Mouse (Mus musculus) liver, postnatal 0 days (tissue): ENCODE measurements around the gene Camkmt. TPM values are rescaled to one million over a fixed set of nuclear protein-coding genes. Genes with fewer than 3 reads are reported as not detected.

Experiments used
- ATAC-seq: fragments of 200-750 bp; cut with Nextera tagmentation; 2 replicates; pipeline ENCODE4 v1.8.0; 2017; ENCODE audit warnings: mild to moderate bottlenecking, moderate library complexity
- DNase-seq: peaks from one replicate; pipeline ENCODE4 v3.0.0-alpha.2; 2016
- H3K27ac ChIP-seq: fragments of 300-500 bp; sonication (generic); 2 replicates; pipeline ENCODE4 v1.5.1; 2014; ENCODE audit warnings: antibody characterized with exemption, moderate library complexity, mild to moderate bottlenecking, low read depth
- H3K27me3 ChIP-seq: fragments of 300-500 bp; sonication (generic); 2 replicates; pipeline ENCODE4 v1.6.1; 2014; ENCODE audit warnings: low read length, control low read depth, mixed read lengths; ENCODE audit not compliant: insufficient read depth
- H3K36me3 ChIP-seq: fragments of 300-500 bp; sonication (generic); replicated peaks from 2 replicates; pipeline ENCODE4 v1.6.1; 2014; ENCODE audit warnings: mild to moderate bottlenecking, control low read depth, low read length, moderate library complexity, mixed read lengths; ENCODE audit not compliant: insufficient read depth
- H3K4me1 ChIP-seq: fragments of 300-500 bp; sonication (generic); 2 replicates; pipeline ENCODE4 v1.6.1; 2014; ENCODE audit warnings: antibody characterized with exemption, mild to moderate bottlenecking, control low read depth; ENCODE audit not compliant: insufficient read depth
- H3K4me2 ChIP-seq: fragments of 300-500 bp; sonication (generic); 2 replicates; pipeline ENCODE4 v1.6.1; 2014; ENCODE audit warnings: low read depth, mild to moderate bottlenecking, low read length, moderate library complexity, mixed read lengths
- H3K4me3 ChIP-seq: fragments of 300-500 bp; sonication (generic); 2 replicates; pipeline ENCODE4 v1.5.1; 2014; ENCODE audit warnings: low read depth, low read length
- H3K9ac ChIP-seq: fragments of 300-500 bp; sonication (generic); replicated peaks from 2 replicates; pipeline ENCODE4 v1.6.1; 2014; ENCODE audit warnings: mild to moderate bottlenecking, moderate library complexity
- H3K9me3 ChIP-seq: fragments of 300-500 bp; sonication (generic); 2 replicates; pipeline ENCODE4 v1.6.1; 2016; ENCODE audit warnings: mild to moderate bottlenecking, control low read depth, low read length, mixed read lengths
- CTCF ChIP-seq: sonication (generic); IDR thresholded peaks from 2 replicates; pipeline ENCODE4 v1.5.1; 2016; ENCODE audit warnings: antibody characterized with exemption, low read depth
- EP300 ChIP-seq: IDR thresholded peaks from 2 replicates; pipeline ENCODE4 v1.6.1; 2016; ENCODE audit warnings: antibody characterized with exemption, low read depth, mild to moderate bottlenecking
- WGBS: fragments of 180-500 bp; shearing (Covaris S2); extraction: QIAGEN DNeasy Blood & Tissue Kit; methylation state at CpG from one replicate; pipeline ENCODE4 v1.1.7; 2014; ENCODE audit not compliant: insufficient replicate concordance; 5-methylcytosine and 5-hydroxymethylcytosine counted together
- polyA plus RNA-seq: library from polyadenylated mRNA; unstranded; fragments of >200 nt; fragmentation: Nextera tagmentation; extraction: Ambion mirVana; gene quantifications from 2 replicates; pipeline ENCODE4 v1.2.1, GENCODE M21; 2015

Gene Camkmt
- polyA plus RNA-seq, 1 experiment from 2014 or later, result 1.4 TPM

DNA sequence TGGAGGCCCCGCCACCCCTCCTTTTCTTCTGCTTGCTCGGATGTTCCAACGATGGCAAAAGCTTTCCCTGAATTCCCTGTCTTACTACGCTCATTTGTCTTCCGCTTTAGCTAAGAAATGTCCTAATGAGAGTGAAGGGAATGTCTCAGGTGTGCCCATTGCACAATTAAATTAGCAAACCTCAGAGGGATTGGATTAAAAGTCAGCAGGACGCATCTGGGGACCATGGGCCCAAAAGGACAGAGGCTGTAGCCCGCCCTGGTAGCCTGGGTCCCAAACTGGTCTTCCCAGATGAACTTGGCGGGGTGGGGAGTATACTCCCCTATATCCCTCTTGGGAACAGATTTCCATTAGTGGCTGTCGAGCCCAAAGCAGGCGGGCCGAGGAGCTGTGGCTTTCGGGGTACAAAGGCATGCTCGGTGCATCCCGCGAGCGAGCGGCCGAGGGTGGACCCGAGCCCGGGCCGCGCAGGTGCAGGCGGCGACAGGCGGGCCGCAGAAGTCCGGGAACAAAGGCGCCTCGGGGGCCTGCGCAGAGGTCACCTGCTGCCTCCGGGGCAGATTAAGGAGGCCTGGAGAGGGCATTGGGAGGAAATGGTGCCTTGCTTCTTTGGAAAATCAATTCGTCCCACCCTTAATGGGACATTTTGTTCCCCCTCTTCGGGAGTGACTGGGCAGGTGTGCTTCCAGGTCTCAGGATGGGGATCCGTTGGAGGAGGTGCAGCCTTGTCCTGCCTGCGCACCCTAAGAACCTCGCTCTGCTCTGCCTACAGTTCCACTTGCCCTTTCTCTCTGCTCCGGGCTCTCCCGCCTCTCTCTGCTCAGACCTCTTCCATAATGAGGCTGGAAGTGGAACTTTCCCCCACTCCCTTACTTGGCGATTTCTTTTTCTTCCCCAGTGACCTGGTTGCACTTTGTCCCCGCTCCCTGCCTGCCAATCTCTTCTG, 374.4 kb downstream of the Camkmt start:
- no peak overlapping the region for H3K4me3 ChIP-seq
- H3K9ac ChIP-seq, result no peak overlapping the region
- DNase-seq (no peak), ATAC-seq (no peak)
- TF ChIP-seq EP300 (no peak), CTCF (no peak)
- H3K4me1 ChIP-seq, result no peaks in the 10 kb centered on the region
- H3K36me3 ChIP-seq, result no peaks in the 10 kb centered on the region
- 4% methylated on average over 39 of the region's 40 CpGs for WGBS
- H3K27ac ChIP-seq, result no peak overlapping the region
- H3K4me2 ChIP-seq, result no peak overlapping the region
- no peaks in the 10 kb centered on the region for H3K9me3 ChIP-seq
- peaks cover 66% of the 10 kb centered on the region for H3K27me3 ChIP-seq

DNA sequence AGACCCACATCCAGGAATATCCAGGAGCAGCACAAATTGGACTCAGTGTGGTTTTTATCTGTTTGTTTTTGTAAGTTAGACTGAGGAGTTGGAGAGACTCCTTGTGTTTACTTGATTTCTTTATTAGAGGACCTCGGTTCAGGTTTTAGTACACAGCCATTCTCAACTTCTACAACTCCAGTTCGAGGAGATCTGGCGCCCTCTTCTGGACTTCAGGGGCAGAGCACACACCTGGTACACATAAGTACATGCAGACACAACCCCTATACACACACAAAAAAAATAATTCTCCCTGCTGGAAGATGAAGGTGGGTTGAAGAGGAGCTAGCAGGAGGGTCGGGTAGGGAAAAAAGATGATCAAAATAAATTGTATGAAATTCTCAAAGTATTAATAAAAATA, 379.4 kb downstream of the Camkmt start:
- TF ChIP-seq EP300 (no peak), CTCF (peak; percentile 27; the same call in 1 of the 2 replicates)
- H3K27me3 ChIP-seq, result peaks cover 58% of the 10 kb centered on the region
- no peak for ATAC-seq
- no peak overlapping the region for H3K9ac ChIP-seq
- no peak for DNase-seq
- no peaks in the 10 kb centered on the region for H3K36me3 ChIP-seq
- no peaks in the 10 kb centered on the region for H3K4me1 ChIP-seq
- no peak overlapping the region for H3K4me2 ChIP-seq
- 63% methylated on average over 4 of the region's 4 CpGs for WGBS
- H3K4me3 ChIP-seq, result no peak overlapping the region
- no peaks in the 10 kb centered on the region for H3K9me3 ChIP-seq
- no peak overlapping the region for H3K27ac ChIP-seq

DNA sequence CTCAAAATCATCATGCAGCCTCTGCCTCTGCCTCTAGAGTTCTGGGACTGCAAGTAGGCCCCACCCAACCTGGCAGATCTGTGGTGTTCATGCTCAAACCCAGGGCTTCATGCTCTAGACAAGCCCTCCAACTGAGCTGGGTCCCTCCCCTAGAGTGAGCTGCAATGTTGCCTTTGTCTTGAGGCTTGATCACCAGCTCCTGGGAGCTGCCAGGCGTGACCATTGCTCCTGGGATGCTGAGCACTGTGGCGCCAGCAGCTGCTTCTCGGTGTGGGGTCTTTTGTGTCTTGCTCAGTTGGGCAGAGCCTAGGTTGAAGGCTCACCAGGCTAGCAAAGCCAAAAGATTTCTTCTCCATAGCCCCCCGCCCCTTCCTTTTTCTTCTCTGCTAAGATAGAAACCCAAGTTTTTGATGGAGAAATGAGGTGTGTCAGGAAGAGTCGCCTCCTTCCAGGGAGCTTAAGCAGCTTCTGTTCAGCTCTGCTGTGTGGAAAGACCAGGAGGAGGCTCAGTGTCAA, 382.4 kb downstream of the Camkmt start:
- Histone ChIP-seq H3K4me1 (no peaks in the 10 kb centered on the region), H3K36me3 (no peaks in the 10 kb centered on the region), H3K27me3 (peaks cover 49% of the 10 kb centered on the region), H3K27ac (no peak overlapping the region), H3K4me2 (no peak overlapping the region), H3K9me3 (no peaks in the 10 kb centered on the region), H3K9ac (no peak overlapping the region), H3K4me3 (no peak overlapping the region)
- ATAC-seq (no peak), DNase-seq (no peak)
- 5% methylated on average over 5 of the region's 5 CpGs for WGBS
- TF ChIP-seq EP300, result no peak
- TF ChIP-seq CTCF, result no peak

DNA sequence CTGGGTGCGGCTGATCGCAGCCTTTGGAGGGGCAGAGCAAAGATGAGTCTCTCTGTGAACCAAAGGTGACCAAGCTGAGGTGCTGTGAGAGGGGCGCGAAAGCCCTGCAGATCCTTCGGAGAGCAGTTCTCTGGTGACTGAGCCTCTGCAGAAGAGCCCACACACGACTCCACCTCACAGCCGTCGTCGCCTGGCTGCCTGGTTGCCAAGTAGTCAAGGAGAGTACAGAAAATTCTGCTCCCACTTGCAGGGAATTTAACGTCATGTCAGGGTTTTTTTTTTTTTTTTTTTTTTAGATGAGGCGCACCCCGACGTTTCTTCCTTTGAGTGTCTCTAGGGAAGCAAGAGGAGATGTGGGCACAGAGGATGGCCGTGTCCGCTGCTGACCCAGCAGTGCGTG, 382.9 kb downstream of the Camkmt start:
- no peak overlapping the region for H3K9ac ChIP-seq
- DNase-seq, result no peak
- 5% methylated on average over 16 of the region's 16 CpGs for WGBS

DNA sequence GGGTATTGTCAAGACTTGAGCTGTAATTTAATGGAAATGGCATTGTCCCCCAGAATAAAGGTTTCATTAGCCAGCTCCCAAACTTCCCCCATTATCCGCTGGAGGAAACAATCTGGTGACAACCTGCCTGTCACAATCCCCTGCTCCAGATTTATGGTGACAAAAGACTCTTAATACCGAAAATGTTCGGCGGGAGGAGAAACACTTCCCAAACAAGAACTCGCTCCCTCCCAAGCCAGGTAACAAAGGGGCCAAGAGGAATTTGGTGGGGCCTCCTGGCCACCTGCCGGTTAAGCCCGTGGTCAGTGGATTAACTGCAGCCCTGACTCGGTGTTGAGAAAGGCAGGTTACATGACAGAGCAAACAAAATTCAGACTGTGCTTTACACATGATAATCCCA, 383.5 kb downstream of the Camkmt start:
- no peaks in the 10 kb centered on the region for H3K4me1 ChIP-seq
- DNase-seq, result no peak
- TF ChIP-seq CTCF (no peak), EP300 (no peak)
- H3K4me2 ChIP-seq, result no peak overlapping the region
- H3K4me3 ChIP-seq, result no peak overlapping the region
- 7% methylated on average over 8 of the region's 8 CpGs for WGBS
- H3K9me3 ChIP-seq, result no peaks in the 10 kb centered on the region
- no peak overlapping the region for H3K27ac ChIP-seq
- no peak for ATAC-seq
- H3K36me3 ChIP-seq, result no peaks in the 10 kb centered on the region
- peaks cover 47% of the 10 kb centered on the region for H3K27me3 ChIP-seq
- no peak overlapping the region for H3K9ac ChIP-seq

More for the DNA sequence above, 382.9 kb downstream of the Camkmt start:
- Histone ChIP-seq H3K27me3 (peaks cover 48% of the 10 kb centered on the region), H3K27ac (no peak overlapping the region), H3K4me3 (no peak overlapping the region), H3K4me2 (no peak overlapping the region), H3K9me3 (no peaks in the 10 kb centered on the region), H3K36me3 (no peaks in the 10 kb centered on the region), H3K4me1 (no peaks in the 10 kb centered on the region)
- no peak for ATAC-seq
- TF ChIP-seq EP300 (no peak), CTCF (no peak)

DNA sequence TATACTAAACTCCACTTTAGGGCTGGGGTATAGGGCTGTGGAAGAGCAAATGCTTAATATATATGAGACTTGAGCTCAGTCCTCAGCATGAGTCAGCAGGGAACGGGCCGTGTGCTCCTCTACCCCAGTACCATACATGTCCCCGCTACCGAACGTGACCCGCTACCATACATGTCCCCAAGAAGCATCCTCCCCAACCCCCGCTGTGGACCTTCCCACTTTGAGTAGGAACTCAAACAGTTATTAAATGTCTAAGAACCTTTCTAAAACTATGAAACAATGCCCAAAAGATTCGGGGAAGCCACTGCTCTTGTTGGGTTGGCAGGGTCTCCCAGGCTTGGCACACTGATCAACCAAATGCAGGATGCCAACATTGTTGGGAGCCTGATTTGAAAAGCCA, 390.9 kb downstream of the Camkmt start:
- Histone ChIP-seq H3K9me3 (no peaks in the 10 kb centered on the region), H3K4me1 (no peaks in the 10 kb centered on the region), H3K4me3 (no peak overlapping the region), H3K27me3 (peaks cover 44% of the 10 kb centered on the region), H3K27ac (no peak overlapping the region), H3K9ac (no peak overlapping the region), H3K4me2 (no peak overlapping the region), H3K36me3 (no peaks in the 10 kb centered on the region)
- ATAC-seq (no peak), DNase-seq (no peak)
- TF ChIP-seq EP300 (no peak), CTCF (no peak)
- 88% methylated on average over 8 of the region's 8 CpGs for WGBS
